Mouse (Mus musculus) cerebral cortex, adult 2 months (tissue): ENCODE data around the gene Sox15.

Source experiments
- WGBS: fragments of 180-500 bp; shearing (Covaris S2); methylation state at CpG from one replicate; pipeline ENCODE4 v1.1.7; 2018; 5-methylcytosine and 5-hydroxymethylcytosine counted together

Gene Sox15

GRCm38 (mm10) chr11:69655264-69656064 lies at the start of gene Sox15:
Sox15 (plus strand) TSS chr11:69655314.
- 21% methylated on average over 34 of the region's 34 CpGs for WGBS

- WGBS: 2% methylated on average over 32 of the region's 32 CpGs
Measured at GRCm38 (mm10) chr11:69605726-69606490, 49.2 kb upstream of the Sox15 start, which contains the start of gene Atp1b2. Atp1b2 (minus strand) TSS chr11:69605942.

GRCm38 (mm10) chr11:69606491-69606795 lies 48.7 kb upstream of the Sox15 start:
- WGBS: 60% methylated on average over 2 of the region's 2 CpGs

- 84% methylated on average over 2 of the region's 2 CpGs for WGBS
Measured at GRCm38 (mm10) chr11:69606832-69607231, 48.3 kb upstream of the Sox15 start.

- 95% methylated on average over 3 of the region's 3 CpGs for WGBS
Measured at GRCm38 (mm10) chr11:69608525-69608924, 46.6 kb upstream of the Sox15 start.

GRCm38 (mm10) chr11:69609416-69609815 lies 45.7 kb upstream of the Sox15 start:
- 76% methylated on average over 7 of the region's 7 CpGs for WGBS

GRCm38 (mm10) chr11:69610899-69611298 lies 44.2 kb upstream of the Sox15 start:
- WGBS: 65% methylated on average over 4 of the region's 4 CpGs

- WGBS: 8% methylated on average over 19 of the region's 19 CpGs
Measured at GRCm38 (mm10) chr11:69613553-69614256, 41.4 kb upstream of the Sox15 start.

GRCm38 (mm10) chr11:69614257-69614588 lies 40.9 kb upstream of the Sox15 start:
- WGBS: 42% methylated on average over 11 of the region's 11 CpGs

- 50% methylated on average over 10 of the region's 10 CpGs for WGBS
Measured at GRCm38 (mm10) chr11:69616781-69617180, 38.3 kb upstream of the Sox15 start.

GRCm38 (mm10) chr11:69617805-69618204 lies 37.3 kb upstream of the Sox15 start, which contains the start of gene Shbg:
Shbg (minus strand) TSS chr11:69617905.
- 82% methylated on average over 5 of the region's 5 CpGs for WGBS

- 60% methylated on average over 7 of the region's 7 CpGs for WGBS
Measured at GRCm38 (mm10) chr11:69620394-69621081, 34.6 kb upstream of the Sox15 start.

- 1% methylated on average over 20 of the region's 20 CpGs for WGBS
Measured at GRCm38 (mm10) chr11:69621571-69622268, 33.4 kb upstream of the Sox15 start, which contains the start of gene Sat2. Sat2 (plus strand) TSS chr11:69622024.

- 15% methylated on average over 6 of the region's 6 CpGs for WGBS
Measured at GRCm38 (mm10) chr11:69622406-69622805, 32.7 kb upstream of the Sox15 start.

- WGBS: 81% methylated on average over 4 of the region's 4 CpGs
Measured at GRCm38 (mm10) chr11:69623006-69623405, 32.1 kb upstream of the Sox15 start.

- WGBS: 88% methylated on average over 2 of the region's 2 CpGs
Measured at GRCm38 (mm10) chr11:69624339-69624738, 30.8 kb upstream of the Sox15 start.

GRCm38 (mm10) chr11:69628286-69628685 lies 26.8 kb upstream of the Sox15 start:
- 39% methylated on average over 6 of the region's 6 CpGs for WGBS

- 49% methylated on average over 1 of the region's 1 CpGs for WGBS
Measured at GRCm38 (mm10) chr11:69629802-69630201, 25.3 kb upstream of the Sox15 start.

- WGBS: under 1% methylated on average over 51 of the region's 56 CpGs
Measured at GRCm38 (mm10) chr11:69632284-69633089, 22.6 kb upstream of the Sox15 start, which contains the start of gene Fxr2. Fxr2 (plus strand) TSS chr11:69632990.
